Mouse (Mus musculus) neural tube, embryonic 15.5 days (tissue): ENCODE measurements around the gene Rapgef4. TPM values are rescaled to one million over a fixed set of nuclear protein-coding genes. Genes with fewer than 3 reads are reported as not detected.

Source experiments
- ATAC-seq: fragments of 200-750 bp; cut with Nextera tagmentation; 2 replicates; pipeline ENCODE4 v1.8.0; 2017; ENCODE audit warnings: mild to moderate bottlenecking, moderate TSS enrichment, moderate library complexity; ENCODE audit not compliant: low FRiP score
- H3K27ac ChIP-seq: fragments of 300-500 bp; sonication (generic); replicated peaks from 2 replicates; pipeline ENCODE4 v1.5.1; 2015; ENCODE audit warnings: mild to moderate bottlenecking, inconsistent platforms
- H3K27me3 ChIP-seq: fragments of 300-500 bp; sonication (generic); replicated peaks from 2 replicates; pipeline ENCODE4 v1.6.1; 2015; ENCODE audit warnings: inconsistent platforms
- H3K36me3 ChIP-seq: fragments of 300-500 bp; sonication (generic); 2 replicates; pipeline ENCODE4 v1.6.1; 2015; ENCODE audit warnings: inconsistent platforms
- H3K4me1 ChIP-seq: fragments of 300-500 bp; sonication (generic); 2 replicates; pipeline ENCODE4 v1.6.1; 2015; ENCODE audit warnings: inconsistent platforms
- H3K4me2 ChIP-seq: fragments of 300-500 bp; sonication (generic); 2 replicates; pipeline ENCODE4 v1.6.1; 2015; ENCODE audit warnings: inconsistent platforms, mild to moderate bottlenecking, moderate library complexity
- H3K4me3 ChIP-seq: fragments of 300-500 bp; sonication (generic); replicated peaks from 2 replicates; pipeline ENCODE4 v1.5.1; 2015; ENCODE audit warnings: mild to moderate bottlenecking, inconsistent platforms
- H3K9ac ChIP-seq: fragments of 300-500 bp; sonication (generic); replicated peaks from 2 replicates; pipeline ENCODE4 v1.6.1; 2015; ENCODE audit warnings: mild to moderate bottlenecking, inconsistent platforms
- H3K9me3 ChIP-seq: fragments of 300-500 bp; sonication (generic); replicated peaks from 2 replicates; pipeline ENCODE4 v1.6.1; 2016; ENCODE audit warnings: inconsistent platforms
- WGBS: fragments of 180-500 bp; shearing (Covaris S2); methylation state at CpG from one replicate; pipeline ENCODE4 v1.1.7; 2015; ENCODE audit warnings: mixed read lengths; 5-methylcytosine and 5-hydroxymethylcytosine counted together
- polyA plus RNA-seq: library from polyadenylated mRNA; unstranded; fragments of >200 nt; fragmentation: Nextera tagmentation; extraction: Ambion mirVana; gene quantifications from 2 replicates; pipeline ENCODE4 v1.2.1, GENCODE M21; 2015

The Rapgef4 gene
- polyA plus RNA-seq, 1 experiment from 2014 or later: 45.3 TPM

DNA sequence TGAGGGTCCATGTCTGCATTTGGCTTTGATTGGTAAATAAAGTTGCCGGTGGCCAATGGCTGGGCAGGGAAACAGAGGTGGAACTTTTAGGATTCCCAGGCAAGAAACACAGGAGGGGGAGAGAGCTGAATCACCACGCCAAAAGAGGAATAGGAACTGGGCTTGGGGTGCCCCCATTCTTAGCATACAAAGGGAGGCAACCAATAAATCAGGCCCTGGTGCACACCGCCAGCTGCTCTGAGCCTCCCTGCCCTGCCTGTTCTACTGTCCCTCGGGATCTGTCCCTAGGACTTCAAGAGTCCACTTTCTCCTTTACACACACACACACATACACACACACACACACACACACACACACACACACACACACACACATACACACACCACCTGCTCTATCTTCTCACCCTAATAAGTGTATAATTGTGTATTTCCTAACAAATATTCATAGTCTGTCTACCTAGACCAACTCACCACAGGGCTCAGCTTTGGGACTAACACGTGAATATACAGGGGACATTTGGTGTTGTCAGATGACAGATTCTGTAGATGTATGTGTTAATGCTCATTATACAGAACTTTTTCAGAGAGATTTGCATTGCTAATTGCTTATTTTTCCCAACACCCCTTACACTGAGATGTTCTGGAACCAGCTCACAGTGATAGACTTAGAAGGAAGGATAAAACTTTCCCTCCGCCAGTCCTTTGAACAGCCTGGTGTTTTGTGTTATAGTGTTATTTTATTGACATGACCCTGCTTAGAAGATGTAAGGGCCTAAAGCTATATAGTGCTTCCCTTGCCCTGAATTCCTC is 196.4 kb downstream of the Rapgef4 start:
- WGBS: 39% methylated on average over 6 of the region's 6 CpGs
- H3K27me3 ChIP-seq: no peaks in the 10 kb centered on the region
- no peak overlapping the region for H3K27ac ChIP-seq
- no peak overlapping the region for H3K4me2 ChIP-seq
- ATAC-seq: no peak
- no peak overlapping the region for H3K9ac ChIP-seq
- 0 out of 2 replicates have a peak, but pooled peaks cover 7% of the 10 kb centered on the region for H3K36me3 ChIP-seq
- H3K4me3 ChIP-seq: no peak overlapping the region
- H3K9me3 ChIP-seq: no peaks in the 10 kb centered on the region
- H3K4me1 ChIP-seq: peaks cover 12% of the 10 kb centered on the region

DNA sequence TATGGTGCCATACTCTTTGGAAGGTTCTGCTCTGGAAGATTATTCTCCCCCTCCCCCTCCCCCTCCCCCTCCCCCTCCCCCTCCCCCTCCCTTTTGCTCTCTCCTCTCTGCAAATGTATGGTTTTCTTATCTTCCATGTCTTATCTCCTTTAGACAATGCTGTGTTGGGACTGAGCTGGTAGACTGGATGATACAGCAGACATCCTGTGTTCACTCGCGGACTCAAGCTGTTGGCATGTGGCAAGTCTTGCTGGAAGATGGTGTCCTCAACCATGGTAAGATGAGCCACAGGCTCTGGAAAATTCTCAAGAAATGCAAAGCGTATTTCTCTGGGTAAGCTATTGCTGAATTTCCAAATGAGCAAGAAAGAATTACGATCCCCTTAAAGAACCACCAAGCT is 197.0 kb downstream of the Rapgef4 start:
- 85% methylated on average over 4 of the region's 4 CpGs for WGBS

DNA sequence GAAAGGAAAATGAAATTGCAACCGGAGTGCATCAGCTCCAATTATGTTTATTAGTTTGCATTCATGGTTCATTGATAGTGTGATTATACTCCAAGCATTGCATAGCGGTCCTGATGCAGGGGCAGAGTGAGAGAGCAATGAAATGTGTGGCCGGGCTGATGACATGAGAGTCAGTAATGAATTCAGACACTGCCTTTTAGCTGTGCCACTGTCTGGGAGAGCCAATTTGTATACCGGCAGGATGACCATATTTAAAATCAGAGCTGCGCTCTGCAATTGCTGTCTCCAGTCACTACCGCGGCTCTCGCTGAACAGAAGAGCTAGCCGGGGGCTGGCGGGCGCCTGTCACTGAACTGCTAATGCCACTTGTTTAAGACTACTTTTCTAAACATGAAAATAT is 197.5 kb downstream of the Rapgef4 start:
- Histone ChIP-seq H3K9ac (no peak overlapping the region), H3K4me1 (peaks cover 12% of the 10 kb centered on the region), H3K4me2 (no peak overlapping the region), H3K9me3 (no peaks in the 10 kb centered on the region), H3K36me3 (0 out of 2 replicates have a peak, but pooled peaks cover 8% of the 10 kb centered on the region), H3K27me3 (no peaks in the 10 kb centered on the region), H3K27ac (0 out of 2 replicates have a peak overlapping the region, but pooled peaks have one; percentile 33), H3K4me3 (no peak overlapping the region)
- no peak for ATAC-seq
- WGBS: 58% methylated on average over 11 of the region's 11 CpGs

More for the DNA sequence above, 197.0 kb downstream of the Rapgef4 start:
- Histone ChIP-seq H3K9me3 (no peaks in the 10 kb centered on the region), H3K4me1 (peaks cover 12% of the 10 kb centered on the region), H3K36me3 (0 out of 2 replicates have a peak, but pooled peaks cover 8% of the 10 kb centered on the region), H3K4me2 (no peak overlapping the region), H3K27me3 (no peaks in the 10 kb centered on the region), H3K27ac (peak overlapping the region; percentile 33; the same call in 1 of the 2 replicates), H3K9ac (no peak overlapping the region), H3K4me3 (no peak overlapping the region)
- ATAC-seq: no peak

DNA sequence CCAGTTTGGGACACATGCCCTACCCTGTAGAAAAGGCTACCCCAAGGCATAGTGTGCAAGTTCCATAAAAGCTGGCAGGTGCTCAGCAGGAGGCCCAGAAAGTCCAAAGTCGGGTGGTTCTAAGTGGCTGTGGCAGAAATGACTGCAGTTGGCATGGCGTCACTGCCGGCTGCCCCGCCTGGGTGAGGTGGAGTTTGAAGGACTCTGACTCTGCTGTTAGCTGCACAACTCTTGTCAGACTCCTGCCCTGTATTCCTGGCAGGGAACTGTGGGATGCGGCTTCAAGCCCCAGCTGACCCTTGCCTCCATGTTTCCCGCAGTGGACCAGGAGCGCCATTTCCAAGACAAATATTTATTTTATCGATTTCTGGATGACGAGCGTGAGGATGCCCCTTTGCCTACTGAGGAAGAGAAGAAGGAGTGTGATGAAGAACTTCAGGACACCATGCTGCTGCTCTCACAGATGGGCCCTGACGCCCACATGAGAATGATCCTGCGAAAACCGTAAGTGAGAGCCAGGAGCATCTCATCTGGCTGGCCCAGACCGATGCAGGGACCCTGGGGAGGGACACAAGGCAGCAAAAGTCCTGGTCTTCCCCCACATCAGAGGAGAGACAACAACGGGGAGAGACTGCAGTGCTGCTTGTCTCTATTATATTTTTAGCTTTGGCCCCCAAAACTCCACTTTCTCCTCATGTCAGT is 198.7 kb downstream of the Rapgef4 start:
- no peak for ATAC-seq
- Histone ChIP-seq H3K4me2 (no peak overlapping the region), H3K4me3 (no peak overlapping the region), H3K4me1 (peaks cover 12% of the 10 kb centered on the region), H3K9me3 (no peaks in the 10 kb centered on the region), H3K36me3 (0 out of 2 replicates have a peak, but pooled peaks cover 8% of the 10 kb centered on the region), H3K27ac (no peak overlapping the region), H3K9ac (no peak overlapping the region), H3K27me3 (no peaks in the 10 kb centered on the region)
- WGBS: 90% methylated on average over 15 of the region's 15 CpGs

DNA sequence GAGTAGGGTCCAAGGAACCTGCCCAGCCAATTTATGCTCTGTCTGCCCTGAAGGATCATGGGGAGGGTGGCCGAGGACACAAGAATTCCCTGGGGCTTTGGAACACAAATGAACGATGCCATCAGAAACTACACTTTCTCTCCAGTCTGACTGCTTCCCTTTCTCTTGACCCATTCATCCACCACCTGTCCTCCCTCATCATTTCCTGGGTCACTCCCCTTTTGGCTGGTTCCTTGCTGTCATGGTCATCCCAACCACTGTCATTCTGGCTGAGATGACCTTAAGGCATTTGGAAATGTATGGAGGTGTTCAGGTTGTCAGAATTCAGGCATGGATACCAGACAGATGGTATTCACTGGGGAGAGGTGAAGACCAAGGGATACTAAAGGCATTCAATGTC is 200.4 kb downstream of the Rapgef4 start:
- Histone ChIP-seq H3K27ac (no peak overlapping the region), H3K36me3 (0 out of 2 replicates have a peak, but pooled peaks cover 8% of the 10 kb centered on the region), H3K27me3 (no peaks in the 10 kb centered on the region), H3K4me3 (no peak overlapping the region), H3K9ac (no peak overlapping the region), H3K9me3 (no peaks in the 10 kb centered on the region), H3K4me2 (no peak overlapping the region), H3K4me1 (peaks cover 7% of the 10 kb centered on the region)
- ATAC-seq: no peak
- WGBS: 77% methylated on average over 2 of the region's 2 CpGs

DNA sequence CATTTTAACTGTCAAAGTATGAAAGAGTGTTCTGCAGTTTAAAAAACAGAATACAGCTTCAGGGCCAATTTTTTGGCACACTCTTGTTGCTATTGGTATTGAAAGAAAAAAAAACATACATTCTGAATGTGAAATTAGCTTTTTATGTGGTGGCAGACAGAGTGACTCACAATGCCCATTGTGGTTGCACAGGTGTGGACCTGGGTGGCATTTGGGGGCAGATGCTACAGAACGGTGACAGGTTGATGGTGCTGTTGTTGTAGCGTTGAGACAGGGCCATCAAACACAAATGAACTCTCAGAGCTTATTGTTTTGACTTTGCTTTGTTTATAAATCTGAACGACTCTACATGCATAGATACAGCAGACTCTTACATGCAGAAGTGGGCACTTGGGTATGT is 202.7 kb downstream of the Rapgef4 start:
- Histone ChIP-seq H3K4me1 (peaks cover 3% of the 10 kb centered on the region), H3K4me3 (no peak overlapping the region), H3K36me3 (0 out of 2 replicates have a peak, but pooled peaks cover 8% of the 10 kb centered on the region), H3K9me3 (no peaks in the 10 kb centered on the region), H3K4me2 (no peak overlapping the region), H3K27ac (no peak overlapping the region), H3K27me3 (no peaks in the 10 kb centered on the region), H3K9ac (no peak overlapping the region)
- WGBS: 68% methylated on average over 3 of the region's 3 CpGs
- no peak for ATAC-seq

DNA sequence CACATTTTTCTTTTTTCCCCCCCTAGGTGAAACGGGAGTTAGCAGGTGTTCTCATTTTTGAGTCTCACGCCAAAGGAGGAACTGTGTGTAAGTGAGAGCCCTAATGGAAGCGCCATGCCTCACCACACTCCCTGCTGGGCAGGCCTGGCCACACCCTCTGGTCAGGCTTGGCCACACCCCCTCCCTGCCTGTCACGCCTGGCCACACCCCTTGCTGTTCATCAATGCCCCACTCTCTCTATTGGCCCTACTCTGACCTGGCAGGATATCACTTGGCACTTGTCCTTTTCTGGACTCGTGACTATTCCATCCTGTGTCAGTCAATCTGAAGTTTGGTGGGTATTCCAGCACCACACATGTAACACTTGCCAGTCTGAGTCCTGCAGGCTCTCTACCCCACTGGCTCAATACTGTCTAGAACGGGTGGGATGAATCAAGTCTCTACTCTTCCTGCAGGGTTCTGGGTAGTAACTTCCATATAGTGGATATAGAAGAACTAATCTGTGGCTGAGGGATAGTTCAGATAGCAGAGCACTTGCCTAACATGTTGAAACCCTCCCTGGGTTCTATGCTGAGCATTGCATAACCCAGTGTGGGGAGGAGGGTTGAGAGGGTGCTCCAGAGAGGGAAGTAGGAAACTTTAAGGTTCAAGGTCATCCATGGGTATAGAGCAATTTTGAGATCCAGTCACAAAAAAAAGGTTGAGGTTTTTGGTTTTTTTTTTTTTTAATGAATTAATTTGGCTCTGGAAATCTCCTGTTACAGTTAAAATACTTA is 215.3 kb downstream of the Rapgef4 start:
- 78% methylated on average over 6 of the region's 6 CpGs for WGBS

DNA sequence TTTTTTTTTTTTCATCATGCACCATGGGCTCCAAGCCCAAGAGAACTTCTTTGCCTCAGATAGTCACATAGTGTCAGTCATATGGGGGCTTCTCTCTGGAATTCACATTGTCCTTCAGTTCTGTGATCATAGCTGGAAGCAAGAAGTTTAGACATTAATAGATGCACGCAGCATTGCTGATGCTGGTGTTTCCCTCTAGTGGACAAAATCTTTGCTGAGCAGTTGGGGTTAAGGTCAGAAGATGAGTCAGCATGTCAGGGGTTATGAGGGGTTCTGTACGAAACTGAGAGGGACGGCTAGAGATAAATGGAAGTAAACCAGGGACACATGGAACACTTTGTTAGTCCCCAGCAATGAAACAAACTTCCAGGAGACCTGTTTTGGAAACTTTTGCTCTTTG is 216.0 kb downstream of the Rapgef4 start:
- H3K27ac ChIP-seq: no peak overlapping the region
- no peaks in the 10 kb centered on the region for H3K9me3 ChIP-seq
- ATAC-seq: no peak
- H3K4me2 ChIP-seq: no peak overlapping the region
- peaks cover 10% of the 10 kb centered on the region for H3K36me3 ChIP-seq
- H3K4me1 ChIP-seq: peaks cover 8% of the 10 kb centered on the region; the same call in 1 of the 2 replicates
- no peak overlapping the region for H3K4me3 ChIP-seq
- no peak overlapping the region for H3K9ac ChIP-seq
- 64% methylated on average over 3 of the region's 3 CpGs for WGBS
- no peaks in the 10 kb centered on the region for H3K27me3 ChIP-seq

More for the DNA sequence above, 215.3 kb downstream of the Rapgef4 start:
- Histone ChIP-seq H3K27ac (no peak overlapping the region), H3K4me3 (no peak overlapping the region), H3K36me3 (peaks cover 14% of the 10 kb centered on the region), H3K4me1 (peaks cover 8% of the 10 kb centered on the region; the same call in 1 of the 2 replicates), H3K4me2 (no peak overlapping the region), H3K27me3 (no peaks in the 10 kb centered on the region), H3K9ac (no peak overlapping the region), H3K9me3 (no peaks in the 10 kb centered on the region)
- ATAC-seq: no peak

DNA sequence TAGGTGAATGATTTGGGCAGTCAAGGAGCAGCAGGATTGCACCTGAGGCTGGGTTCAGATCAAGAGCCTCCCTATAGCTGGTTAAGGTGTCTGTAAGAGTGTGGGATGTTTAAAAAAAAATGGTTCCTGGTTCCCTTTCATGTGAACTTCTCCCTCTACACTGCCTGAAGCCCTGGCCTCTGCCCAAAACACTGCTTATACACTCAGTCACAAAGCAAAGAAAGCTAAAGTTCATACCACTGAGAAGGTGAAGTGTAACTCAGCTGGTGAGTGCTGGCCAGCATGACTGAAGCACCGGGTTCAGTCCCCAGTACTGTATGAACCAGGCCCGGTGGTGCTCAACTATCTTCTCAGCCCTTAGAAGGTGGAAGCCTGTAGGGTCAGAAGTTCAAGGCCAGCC is 218.4 kb downstream of the Rapgef4 start:
- Histone ChIP-seq H3K9ac (no peak overlapping the region), H3K4me1 (peaks cover 12% of the 10 kb centered on the region), H3K36me3 (peaks cover 10% of the 10 kb centered on the region), H3K4me2 (no peak overlapping the region), H3K9me3 (no peaks in the 10 kb centered on the region), H3K4me3 (no peak overlapping the region), H3K27ac (no peak overlapping the region), H3K27me3 (no peaks in the 10 kb centered on the region)
- ATAC-seq: no peak
- WGBS: 94% methylated on average over 2 of the region's 2 CpGs

DNA sequence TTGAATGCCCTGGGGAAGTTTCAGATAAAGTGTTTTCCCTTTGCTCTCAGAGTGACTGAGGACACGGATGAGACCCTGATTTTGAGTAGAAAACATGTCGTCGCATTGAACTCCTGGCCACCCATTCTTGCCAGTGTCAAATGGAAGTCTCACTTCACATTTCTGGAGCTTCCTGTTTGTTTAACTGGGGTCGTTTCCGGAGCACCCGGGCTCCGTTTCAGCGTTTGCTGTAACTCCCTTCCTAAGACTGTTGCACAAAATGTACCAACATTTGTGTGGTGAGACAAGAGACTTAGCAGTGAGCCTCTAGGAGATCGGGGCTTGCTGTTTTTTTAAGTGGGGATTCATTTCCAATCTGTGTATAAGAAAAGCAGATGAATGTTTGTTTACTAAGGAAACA is 220.5 kb downstream of the Rapgef4 start:
- Histone ChIP-seq H3K27me3 (0 out of 2 replicates have a peak, but pooled peaks cover 5% of the 10 kb centered on the region), H3K36me3 (peaks cover 1% of the 10 kb centered on the region; the same call in 1 of the 2 replicates), H3K4me1 (peaks cover 12% of the 10 kb centered on the region), H3K4me3 (no peak overlapping the region), H3K27ac (no peak overlapping the region), H3K4me2 (no peak overlapping the region), H3K9ac (no peak overlapping the region), H3K9me3 (no peaks in the 10 kb centered on the region)
- no peak for ATAC-seq
- 66% methylated on average over 9 of the region's 9 CpGs for WGBS

DNA sequence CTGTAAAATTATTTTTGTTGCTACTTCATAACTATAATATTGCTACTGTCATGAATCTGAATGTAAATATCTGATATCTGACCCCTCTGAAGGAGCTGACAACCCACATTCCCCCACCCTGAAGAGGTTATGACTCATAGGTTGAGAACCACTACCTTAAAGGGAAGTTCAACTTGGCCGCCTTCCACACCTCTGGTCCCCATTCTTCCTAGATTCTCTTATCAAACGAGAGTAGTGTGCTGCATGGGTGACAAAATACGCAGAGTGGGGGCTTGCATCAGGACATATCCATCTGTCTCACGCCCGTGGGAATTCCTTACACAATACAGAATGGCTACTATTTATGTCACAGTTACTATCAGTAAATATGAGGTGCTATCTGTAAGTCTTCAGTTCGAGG is 221.2 kb downstream of the Rapgef4 start:
- no peaks in the 10 kb centered on the region for H3K36me3 ChIP-seq
- no peak overlapping the region for H3K9ac ChIP-seq
- peaks cover 12% of the 10 kb centered on the region for H3K4me1 ChIP-seq
- no peaks in the 10 kb centered on the region for H3K9me3 ChIP-seq
- no peak for ATAC-seq
- 84% methylated on average over 6 of the region's 6 CpGs for WGBS
- H3K4me3 ChIP-seq: no peak overlapping the region
- no peak overlapping the region for H3K27ac ChIP-seq
- 0 out of 2 replicates have a peak, but pooled peaks cover 5% of the 10 kb centered on the region for H3K27me3 ChIP-seq
- no peak overlapping the region for H3K4me2 ChIP-seq
